Mouse (Mus musculus) macrophage (primary cell): ENCODE measurements around the gene Vill. TPM values are rescaled to one million over a fixed set of nuclear protein-coding genes. Genes with fewer than 3 reads are reported as not detected.

ENCODE experiments used
- H3K27ac ChIP-seq: fragments of 350-480 bp; formaldehyde crosslinking; 2 replicates; pipeline ENCODE4 v1.9.0; 2021
- H3K36me3 ChIP-seq: fragments of 350-480 bp; formaldehyde crosslinking; 2 replicates; pipeline ENCODE4 v1.9.0; 2021; ENCODE audit errors: inconsistent target
- H3K4me3 ChIP-seq: fragments of 350-480 bp; formaldehyde crosslinking; 2 replicates; pipeline ENCODE4 v1.9.0; 2021; ENCODE audit errors: inconsistent target
- H3K79me2 ChIP-seq: fragments of 350-480 bp; formaldehyde crosslinking; 2 replicates; pipeline ENCODE4 v1.9.0; 2021; ENCODE audit errors: inconsistent target
- WGBS: methylation state at CpG from one replicate; pipeline ENCODE4 v1.1.7; 2026; ENCODE audit warnings: inconsistent platforms; ENCODE audit not compliant: missing documents; 5-methylcytosine and 5-hydroxymethylcytosine counted together
- polyA plus RNA-seq: library from polyadenylated mRNA; stranded (reverse); fragments of 250-400 nt; gene quantifications from 3 replicates; pipeline ENCODE4 v1.2.4, GENCODE M21; 2018; ENCODE audit warnings: inconsistent platforms

Gene Vill
- polyA plus RNA-seq, 1 experiment from 2014 or later, result 25.2 TPM

GRCm38 (mm10) chr9:119053964-119054576, 1.5 kb downstream of the Vill start:
- Histone ChIP-seq H3K36me3 (no peaks in the 10 kb centered on the region), H3K27ac (no peak overlapping the region), H3K79me2 (no peaks in the 10 kb centered on the region), H3K4me3 (no peak overlapping the region)
- 61% methylated on average over 9 of the region's 9 CpGs for WGBS

GRCm38 (mm10) chr9:119055336-119055735, 2.8 kb downstream of the Vill start:
- no peak overlapping the region for H3K4me3 ChIP-seq
- no peaks in the 10 kb centered on the region for H3K36me3 ChIP-seq
- H3K27ac ChIP-seq, result no peak overlapping the region
- WGBS, result 81% methylated on average over 4 of the region's 4 CpGs
- H3K79me2 ChIP-seq, result no peaks in the 10 kb centered on the region

GRCm38 (mm10) chr9:119058245-119058644, 5.7 kb downstream of the Vill start:
- WGBS, result 98% methylated on average over 7 of the region's 7 CpGs
- Histone ChIP-seq H3K4me3 (no peak overlapping the region), H3K27ac (no peak overlapping the region), H3K79me2 (no peaks in the 10 kb centered on the region), H3K36me3 (no peaks in the 10 kb centered on the region)

GRCm38 (mm10) chr9:119060701-119061100, 8.1 kb downstream of the Vill start:
- Histone ChIP-seq H3K79me2 (no peaks in the 10 kb centered on the region), H3K27ac (no peak overlapping the region), H3K36me3 (no peaks in the 10 kb centered on the region), H3K4me3 (no peak overlapping the region)
- WGBS, result 88% methylated on average over 10 of the region's 10 CpGs

GRCm38 (mm10) chr9:119063036-119063644, 10.6 kb downstream of the Vill start:
- 58% methylated on average over 19 of the region's 19 CpGs for WGBS
- H3K27ac ChIP-seq, result no peak overlapping the region

GRCm38 (mm10) chr9:119064296-119064695, 11.7 kb downstream of the Vill start:
- WGBS, result 38% methylated on average over 4 of the region's 4 CpGs
- H3K79me2 ChIP-seq, result no peaks in the 10 kb centered on the region
- H3K4me3 ChIP-seq, result peak overlapping the region; percentile 29; the same call in 1 of the 2 replicates
- no peaks in the 10 kb centered on the region for H3K36me3 ChIP-seq
- H3K27ac ChIP-seq, result no peak overlapping the region

More at GRCm38 (mm10) chr9:119063036-119063644, 10.6 kb downstream of the Vill start:
- peak overlapping the region; percentile 29 for H3K4me3 ChIP-seq
- H3K36me3 ChIP-seq, result no peaks in the 10 kb centered on the region
- no peaks in the 10 kb centered on the region for H3K79me2 ChIP-seq

GRCm38 (mm10) chr9:119067601-119068000, 15.0 kb downstream of the Vill start:
- Histone ChIP-seq H3K79me2 (no peaks in the 10 kb centered on the region), H3K36me3 (no peaks in the 10 kb centered on the region), H3K27ac (no peak overlapping the region), H3K4me3 (no peak overlapping the region)
- 6% methylated on average over 5 of the region's 6 CpGs for WGBS

- Histone ChIP-seq H3K4me3 (no peak overlapping the region), H3K36me3 (no peaks in the 10 kb centered on the region), H3K27ac (no peak overlapping the region), H3K79me2 (no peaks in the 10 kb centered on the region)
- WGBS, result 96% methylated on average over 10 of the region's 11 CpGs
Observed at GRCm38 (mm10) chr9:119068266-119068665, 15.7 kb downstream of the Vill start.

GRCm38 (mm10) chr9:119070173-119070825, 17.7 kb downstream of the Vill start:
- H3K79me2 ChIP-seq, result no peaks in the 10 kb centered on the region
- no peak overlapping the region for H3K27ac ChIP-seq
- H3K36me3 ChIP-seq, result no peaks in the 10 kb centered on the region
- WGBS, result 90% methylated on average over 12 of the region's 13 CpGs
- no peak overlapping the region for H3K4me3 ChIP-seq

GRCm38 (mm10) chr9:119071786-119072185, 19.2 kb downstream of the Vill start:
- 90% methylated on average over 9 of the region's 9 CpGs for WGBS
- Histone ChIP-seq H3K4me3 (no peak overlapping the region), H3K79me2 (no peaks in the 10 kb centered on the region), H3K36me3 (no peaks in the 10 kb centered on the region), H3K27ac (no peak overlapping the region)

- WGBS, result 89% methylated on average over 14 of the region's 15 CpGs
- no peaks in the 10 kb centered on the region for H3K36me3 ChIP-seq
- no peak overlapping the region for H3K27ac ChIP-seq
- H3K4me3 ChIP-seq, result no peak overlapping the region
- no peaks in the 10 kb centered on the region for H3K79me2 ChIP-seq
Observed at GRCm38 (mm10) chr9:119073184-119073895, 20.8 kb downstream of the Vill start.

- Histone ChIP-seq H3K4me3 (no peak overlapping the region), H3K79me2 (no peaks in the 10 kb centered on the region), H3K36me3 (no peaks in the 10 kb centered on the region), H3K27ac (peak overlapping the region; percentile 40; the same call in 1 of the 2 replicates)
- 79% methylated on average over 16 of the region's 16 CpGs for WGBS
Observed at GRCm38 (mm10) chr9:119075685-119076084, 23.1 kb downstream of the Vill start.

- no peak overlapping the region for H3K4me3 ChIP-seq
- WGBS, result 85% methylated on average over 5 of the region's 5 CpGs
- H3K79me2 ChIP-seq, result no peaks in the 10 kb centered on the region
- no peaks in the 10 kb centered on the region for H3K36me3 ChIP-seq
- H3K27ac ChIP-seq, result no peak overlapping the region
Observed at GRCm38 (mm10) chr9:119080040-119080675, 27.6 kb downstream of the Vill start.

- 79% methylated on average over 6 of the region's 8 CpGs for WGBS
- Histone ChIP-seq H3K4me3 (no peak overlapping the region), H3K36me3 (no peaks in the 10 kb centered on the region), H3K79me2 (no peaks in the 10 kb centered on the region), H3K27ac (no peak overlapping the region)
Observed at GRCm38 (mm10) chr9:119082039-119082438, 29.5 kb downstream of the Vill start.
